Mouse (Mus musculus) splenic B cell, adult 2 months (primary cell): ENCODE measurements around the gene Smim20.

Experiments
- DNase-seq: peaks from one replicate; pipeline ENCODE4 v3.0.0-alpha.2; 2011; ENCODE audit warnings: low read depth, low spot score
- H3K27me3 ChIP-seq: 2 replicates; pipeline ENCODE4 v1.6.1; 2012; ENCODE audit warnings: mild to moderate bottlenecking, low read length, moderate library complexity, mixed read lengths; ENCODE audit not compliant: control insufficient read depth, poor library complexity, insufficient read depth, severe bottlenecking
- H3K36me3 ChIP-seq: 2 replicates; pipeline ENCODE4 v1.6.1; 2012; ENCODE audit warnings: mild to moderate bottlenecking, low read length, moderate library complexity, mixed read lengths; ENCODE audit not compliant: control insufficient read depth, poor library complexity, insufficient read depth, severe bottlenecking

Smim20 gene

DNA sequence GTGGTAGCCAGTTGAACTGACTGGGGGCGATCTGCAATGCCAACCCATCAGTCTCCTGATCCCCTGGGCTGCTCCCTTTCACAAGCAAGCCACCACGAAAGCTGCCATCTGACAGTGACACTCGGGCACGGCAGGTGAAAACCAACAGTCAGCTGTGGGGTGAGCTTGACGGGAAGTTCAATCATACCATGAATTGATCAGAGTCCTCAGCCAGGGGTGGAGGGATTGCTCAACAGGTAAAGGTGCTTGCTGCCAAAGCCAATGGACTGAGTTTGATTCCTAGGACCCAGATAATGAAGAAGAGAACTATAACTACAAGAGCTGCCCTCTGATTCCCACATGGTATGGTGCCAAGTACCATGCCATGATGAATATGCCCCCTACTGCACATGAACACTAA is 12.7 kb upstream of the Smim20 start:
- H3K36me3 ChIP-seq = no peaks in the 10 kb centered on the region
- H3K27me3 ChIP-seq = no peaks in the 10 kb centered on the region
- no peak for DNase-seq

DNA sequence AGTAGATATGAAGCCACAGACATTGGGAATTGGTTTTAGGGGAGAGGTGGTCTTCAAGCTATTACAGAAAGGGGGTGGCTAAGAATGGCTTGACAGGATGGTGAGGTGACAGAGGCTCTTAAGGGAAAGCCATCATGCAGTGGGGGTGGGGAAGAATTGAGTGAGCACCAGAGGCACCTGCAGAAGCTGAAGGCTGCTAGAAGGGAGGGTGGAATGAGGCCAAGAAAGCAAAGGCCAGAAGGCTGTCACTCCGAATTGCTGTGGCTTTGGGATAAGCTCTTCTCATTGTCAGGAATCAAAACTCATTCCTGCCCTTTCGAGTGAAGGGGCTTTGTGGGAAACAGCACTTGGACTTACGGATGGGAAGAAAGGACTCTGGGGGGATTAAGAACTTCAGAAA is 12.1 kb upstream of the Smim20 start:
- no peaks in the 10 kb centered on the region for H3K27me3 ChIP-seq
- DNase-seq = no peak
- H3K36me3 ChIP-seq = no peaks in the 10 kb centered on the region

DNA sequence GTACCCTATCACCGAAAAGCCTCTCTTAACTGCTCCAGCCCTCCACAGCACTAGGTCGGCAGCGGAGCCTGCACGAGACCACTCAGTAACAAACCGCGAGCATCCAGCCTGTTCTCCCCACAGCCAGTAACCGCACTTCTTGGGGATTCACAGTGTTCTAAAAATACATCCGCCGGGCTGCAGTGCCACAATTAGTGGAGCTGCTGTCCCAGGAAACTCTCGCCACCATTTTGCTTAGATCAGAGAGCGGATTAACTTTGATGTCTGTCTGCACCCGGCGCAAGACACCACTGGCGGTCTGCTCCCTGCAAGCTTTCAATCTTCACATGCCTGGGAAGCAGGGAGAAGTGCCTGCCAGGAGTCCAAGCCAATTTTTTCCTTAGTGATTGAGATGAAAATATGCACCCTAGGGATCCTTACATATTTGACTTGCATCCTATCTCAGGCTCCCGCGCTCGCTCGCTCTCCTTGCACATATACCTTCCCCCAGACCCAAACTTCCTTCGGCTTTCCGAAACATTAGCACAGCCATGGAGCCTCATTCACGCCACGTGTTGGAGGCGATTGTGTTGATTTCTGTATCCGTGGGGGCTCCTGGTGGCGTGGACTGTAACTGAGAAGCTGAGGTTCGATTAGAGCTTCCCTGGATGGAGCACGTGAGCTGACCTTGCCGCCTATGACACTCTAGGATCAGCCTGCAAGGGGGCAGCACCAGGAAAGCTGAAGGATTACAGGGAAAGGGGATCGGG is 8.7 kb upstream of the Smim20 start:
- H3K36me3 ChIP-seq = no peaks in the 10 kb centered on the region
- DNase-seq = no peak

DNA sequence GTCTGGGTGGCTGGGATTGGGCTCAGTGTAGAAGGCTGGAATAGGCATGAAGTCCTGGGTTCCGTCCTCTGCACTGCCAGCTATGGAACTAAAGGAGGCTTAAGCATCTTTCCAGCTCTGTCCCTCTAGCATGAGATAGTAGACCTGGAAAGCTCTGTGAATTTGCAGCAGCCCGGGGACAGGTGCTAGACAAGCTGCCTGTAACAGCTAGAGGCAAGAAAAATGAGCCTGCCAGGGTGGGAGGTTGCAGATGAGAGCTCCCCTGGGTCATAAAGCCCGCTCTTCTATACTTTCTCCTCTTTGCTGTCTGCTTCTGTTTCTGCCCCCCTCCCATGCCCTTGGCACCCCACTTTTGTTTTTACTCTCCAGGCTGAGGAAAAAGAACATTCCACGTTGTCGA is 7.0 kb upstream of the Smim20 start:
- Histone ChIP-seq H3K36me3 (no peaks in the 10 kb centered on the region), H3K27me3 (no peaks in the 10 kb centered on the region)
- no peak for DNase-seq

More for the DNA sequence above, 8.7 kb upstream of the Smim20 start:
- no peaks in the 10 kb centered on the region for H3K27me3 ChIP-seq

DNA sequence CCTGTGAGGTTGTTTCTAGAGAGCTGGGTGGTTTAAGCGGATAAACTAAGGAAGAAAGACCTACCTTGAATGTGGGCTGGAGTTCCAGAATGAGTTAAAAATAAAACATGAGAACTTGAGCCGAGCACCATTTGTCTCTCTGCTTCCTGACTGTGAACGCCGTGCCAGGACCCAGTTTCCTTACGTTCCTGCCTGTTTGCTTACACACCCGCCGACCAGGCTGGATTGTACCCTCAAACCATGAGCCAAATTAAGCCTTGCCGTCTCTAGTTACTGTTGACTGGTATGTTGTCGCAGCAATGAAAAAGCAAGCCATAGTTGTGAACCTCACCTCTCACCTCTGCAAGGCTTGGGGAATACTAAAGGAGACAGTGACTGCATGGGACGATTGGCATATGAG is 4.9 kb upstream of the Smim20 start:
- DNase-seq = no peak
- Histone ChIP-seq H3K36me3 (no peaks in the 10 kb centered on the region), H3K27me3 (no peaks in the 10 kb centered on the region)

DNA sequence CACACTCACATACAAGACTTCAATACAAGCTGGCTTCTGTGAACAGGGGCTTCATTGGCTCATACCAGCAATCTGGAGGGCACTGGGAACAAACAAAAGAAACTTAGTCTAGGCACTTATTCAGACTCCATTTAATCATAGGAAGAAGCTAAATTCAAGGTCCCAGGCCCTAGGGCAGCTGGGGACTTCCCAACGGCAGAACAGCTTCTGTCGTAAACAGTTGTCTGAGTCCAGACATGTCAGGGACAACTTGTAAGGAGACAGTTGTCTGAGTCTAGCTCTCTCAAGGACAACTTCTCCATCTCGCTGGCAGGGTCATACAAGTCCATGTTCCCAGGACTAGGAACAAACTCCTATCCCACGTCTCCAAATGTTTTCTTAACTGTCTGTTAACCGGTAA is 2.8 kb upstream of the Smim20 start:
- Histone ChIP-seq H3K27me3 (no peaks in the 10 kb centered on the region), H3K36me3 (no peaks in the 10 kb centered on the region)
- no peak for DNase-seq

DNA sequence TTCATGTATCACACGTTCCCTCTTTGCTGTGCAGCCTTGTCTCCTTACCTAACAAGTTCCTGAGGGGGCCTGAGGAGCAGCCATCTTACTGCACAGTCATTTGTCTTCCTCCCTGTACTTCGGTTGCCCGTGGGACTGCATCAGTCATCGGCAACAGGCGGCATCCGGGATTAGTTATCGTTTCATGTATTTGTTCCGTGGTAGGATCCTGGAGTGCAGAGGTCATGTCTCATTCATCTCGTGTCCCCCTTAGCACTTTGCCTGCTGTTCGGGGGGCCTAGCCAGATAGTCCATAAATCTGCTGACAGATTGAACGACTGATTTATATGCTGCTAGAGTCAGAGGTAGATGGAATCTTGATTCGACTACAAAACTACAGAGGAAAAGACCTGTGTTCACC is 1.1 kb upstream of the Smim20 start:
- no peaks in the 10 kb centered on the region for H3K36me3 ChIP-seq
- no peaks in the 10 kb centered on the region for H3K27me3 ChIP-seq
- no peak for DNase-seq

DNA sequence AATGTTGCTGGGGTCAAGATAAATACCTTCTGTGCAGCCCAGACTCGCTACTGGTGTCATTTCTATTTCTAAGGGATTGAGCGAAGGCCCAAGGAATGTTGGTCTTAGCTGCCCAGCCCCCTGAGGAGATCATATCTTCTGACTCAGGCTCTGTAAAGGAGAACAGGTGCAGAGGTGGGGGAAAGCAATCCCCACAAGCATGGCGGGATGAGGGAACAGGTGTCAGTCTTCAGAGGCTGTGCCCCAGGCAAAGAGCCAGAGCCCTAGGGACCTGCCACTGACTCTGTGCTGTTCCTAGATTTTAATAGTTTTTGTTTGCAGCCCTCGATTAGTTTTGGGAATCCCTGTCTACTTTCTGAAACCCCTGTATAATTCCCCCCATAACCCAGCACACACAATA is 702 bp upstream of the Smim20 start:
- DNase-seq = no peak

DNA sequence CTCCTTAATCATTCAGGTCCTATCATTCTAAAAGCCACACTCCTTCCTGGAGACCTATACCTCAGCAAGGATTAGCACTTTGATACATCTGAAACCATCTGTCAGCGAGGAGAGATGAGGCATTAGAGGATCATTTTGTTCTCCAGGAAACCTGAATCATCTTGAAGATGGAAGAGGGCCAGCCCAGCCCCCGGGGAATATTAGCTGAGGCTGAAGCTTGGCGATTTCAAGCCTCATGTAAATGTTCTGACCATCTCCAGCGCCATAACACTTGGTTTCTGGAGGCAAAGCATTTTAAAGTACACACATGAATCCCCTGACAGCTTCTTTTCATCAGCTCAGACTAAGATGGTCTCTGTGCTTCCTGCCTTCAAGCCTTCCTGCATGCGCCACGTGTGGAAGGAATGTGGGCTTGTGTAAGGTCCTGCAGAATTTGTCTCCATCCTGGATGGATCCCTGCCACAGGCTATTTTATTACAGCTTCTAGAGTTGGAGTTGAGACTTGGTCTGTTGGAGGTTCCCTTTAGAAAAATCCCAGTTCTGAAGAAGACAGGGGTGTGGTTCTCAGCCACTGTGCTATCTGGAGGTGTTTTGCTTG is 1.3 kb downstream of the Smim20 start:
- H3K27me3 ChIP-seq = no peaks in the 10 kb centered on the region
- no peaks in the 10 kb centered on the region for H3K36me3 ChIP-seq
- DNase-seq = no peak

More for the DNA sequence above, 702 bp upstream of the Smim20 start:
- Histone ChIP-seq H3K36me3 (no peaks in the 10 kb centered on the region), H3K27me3 (no peaks in the 10 kb centered on the region)

DNA sequence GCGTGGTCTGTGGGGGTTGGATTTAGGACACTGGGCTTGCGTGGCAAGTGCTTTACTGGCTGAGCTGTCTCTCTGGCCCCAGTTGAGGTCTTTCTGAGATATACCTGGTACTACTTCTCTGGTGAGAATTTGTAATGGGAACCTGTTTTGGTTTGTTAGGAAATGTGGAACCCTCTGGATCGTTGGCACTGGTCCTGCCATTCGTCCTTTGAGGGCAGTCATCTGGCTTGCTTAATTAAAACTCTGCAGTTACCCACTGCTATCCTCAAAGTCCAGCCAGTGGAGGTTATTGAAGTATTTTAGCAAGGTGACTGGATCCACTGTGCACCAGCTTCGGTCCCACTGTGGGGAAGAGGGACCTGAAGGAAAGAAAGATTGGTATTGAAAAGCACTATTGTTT is 2.9 kb downstream of the Smim20 start:
- Histone ChIP-seq H3K36me3 (no peaks in the 10 kb centered on the region), H3K27me3 (no peaks in the 10 kb centered on the region)
- DNase-seq = no peak

DNA sequence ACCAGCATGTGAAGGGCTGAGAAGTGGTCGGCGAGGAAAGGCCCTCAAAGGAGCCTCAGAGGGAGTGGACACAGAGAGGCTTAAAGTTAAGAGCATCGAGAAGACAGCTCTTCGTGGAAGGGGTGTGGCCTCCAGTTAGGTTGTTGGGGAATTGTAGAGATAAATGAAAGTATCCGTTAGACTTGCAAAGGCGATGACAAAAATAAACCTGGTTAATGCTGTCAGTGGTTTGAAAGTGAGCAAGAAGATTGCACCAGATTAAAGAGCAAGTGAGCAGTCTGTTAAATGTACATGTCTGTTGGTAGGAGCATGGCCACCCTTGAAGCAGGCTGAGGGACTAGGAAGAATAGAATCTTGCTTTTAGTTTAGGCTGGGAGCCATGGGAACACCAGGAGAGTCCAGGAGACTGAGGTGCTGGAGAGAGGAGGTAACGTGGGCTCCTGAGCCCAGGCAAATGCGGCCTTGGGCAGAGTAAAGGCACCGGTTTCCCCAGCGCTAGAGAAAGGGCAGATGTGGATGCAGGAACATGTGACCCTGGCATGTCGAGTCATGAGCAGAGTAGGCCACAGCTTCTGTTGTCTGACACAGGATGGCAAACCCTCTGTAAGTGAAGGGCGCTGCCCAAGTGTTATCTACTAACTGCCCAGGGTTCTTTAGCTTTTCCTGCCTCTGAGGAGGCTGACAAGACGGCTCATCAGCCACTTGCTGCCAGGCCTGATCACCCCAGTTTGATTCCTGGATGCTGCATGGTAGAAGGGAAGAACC is 4.2 kb downstream of the Smim20 start:
- no peak for DNase-seq
- no peaks in the 10 kb centered on the region for H3K27me3 ChIP-seq

DNA sequence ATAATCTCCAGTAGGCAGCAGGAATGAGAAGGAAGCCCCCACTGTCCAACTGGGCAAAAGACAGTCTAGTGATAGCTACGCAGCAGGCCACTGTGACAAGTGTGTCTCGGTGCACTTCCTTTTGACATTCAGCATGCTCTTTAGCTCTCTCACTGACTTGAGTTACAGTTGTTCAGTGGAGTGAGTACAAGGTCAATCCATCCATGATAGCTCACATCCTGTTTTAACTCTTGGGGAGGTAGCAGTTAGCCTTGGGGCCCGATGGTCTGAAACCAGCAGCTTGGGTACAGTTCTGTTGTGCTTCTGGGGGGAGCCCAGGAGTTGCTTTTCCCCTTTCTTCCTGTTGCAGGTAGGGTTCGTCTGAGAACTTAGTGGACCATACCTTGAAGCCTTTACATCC is 5.7 kb downstream of the Smim20 start:
- peak; percentile 65 for DNase-seq
- Histone ChIP-seq H3K27me3 (no peaks in the 10 kb centered on the region), H3K36me3 (peaks cover 2% of the 10 kb centered on the region; the same call in 1 of the 2 replicates)

More for the DNA sequence above, 4.2 kb downstream of the Smim20 start:
- H3K36me3 ChIP-seq = no peaks in the 10 kb centered on the region

DNA sequence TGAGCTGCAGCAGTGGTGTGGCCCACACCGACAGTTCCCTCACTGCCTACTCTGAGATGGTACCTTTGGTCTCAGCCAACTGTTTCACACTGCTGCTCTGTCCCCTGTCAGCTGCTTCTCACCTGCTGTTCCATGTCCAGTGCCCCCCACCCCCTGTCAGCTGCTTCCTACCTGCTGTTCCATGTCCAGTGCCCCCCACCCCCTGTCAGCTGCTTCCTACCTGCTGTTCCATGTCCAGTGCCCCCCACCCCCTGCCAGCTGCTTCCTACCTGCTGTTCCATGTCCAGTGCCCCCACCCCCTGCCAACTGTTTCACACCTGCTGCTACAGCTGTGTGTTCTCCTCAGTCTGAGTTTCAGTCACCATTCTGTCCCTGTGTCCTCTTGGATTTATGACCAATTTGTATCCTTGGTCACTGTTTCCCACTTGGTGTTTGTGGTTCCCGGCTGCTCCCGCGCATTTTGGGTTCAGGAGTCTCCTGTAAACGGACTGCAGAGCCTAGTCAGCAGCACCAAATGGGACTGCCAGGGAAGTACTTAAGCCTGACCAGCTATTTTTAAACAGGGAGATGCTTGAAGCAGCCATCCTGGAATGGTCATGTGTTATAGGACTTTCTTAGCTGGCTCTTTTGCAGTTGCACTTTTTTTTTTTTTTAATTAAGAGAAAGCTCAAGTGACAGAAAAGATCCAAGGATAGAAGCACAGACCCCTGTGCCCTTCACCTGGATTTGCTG is 7.0 kb downstream of the Smim20 start:
- Histone ChIP-seq H3K27me3 (no peaks in the 10 kb centered on the region), H3K36me3 (peaks cover 2% of the 10 kb centered on the region; the same call in 1 of the 2 replicates)
- DNase-seq = peak; percentile 35

DNA sequence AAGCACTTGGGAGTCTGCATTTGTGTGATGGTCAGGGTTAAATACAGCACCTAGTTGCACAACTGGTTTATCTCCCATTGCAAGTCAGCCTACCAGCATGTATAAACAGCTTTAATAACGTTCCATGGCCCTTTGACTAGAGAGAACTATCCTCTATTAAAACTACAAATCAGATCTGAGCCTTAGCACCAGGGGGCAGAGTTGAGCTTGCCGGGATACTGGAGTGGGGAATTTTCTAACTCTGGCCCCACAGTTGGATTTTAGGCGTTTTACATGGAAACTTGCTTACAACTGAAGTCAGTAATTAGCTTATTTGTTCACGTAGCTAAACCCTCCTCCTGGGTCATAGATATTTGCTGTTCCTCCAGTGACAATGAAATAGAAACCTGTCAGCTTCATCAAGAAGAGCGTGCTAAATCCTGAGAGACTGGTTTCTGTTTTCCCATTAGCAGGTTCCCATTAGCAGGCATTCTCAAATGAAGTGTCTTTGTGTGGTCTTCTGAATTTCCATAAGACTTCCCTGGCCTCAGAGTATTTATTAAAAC is 8.0 kb downstream of the Smim20 start:
- Histone ChIP-seq H3K27me3 (no peaks in the 10 kb centered on the region), H3K36me3 (peaks cover 2% of the 10 kb centered on the region; the same call in 1 of the 2 replicates)
- peak; percentile 17 for DNase-seq
